Mouse (Mus musculus) bone marrow macrophage, adult 2 months (primary cell): ENCODE results near the gene Acad11. TPM values are rescaled to one million over a fixed set of nuclear protein-coding genes. Genes with fewer than 3 reads are reported as not detected.
A peak's percentile ranks its signal among the peaks of the same experiment; 100 is the strongest.

Experiments used
- H3K27ac ChIP-seq: 2 replicates; pipeline ENCODE4 v1.5.1; 2012; ENCODE audit warnings: low read depth, low read length; ENCODE audit not compliant: insufficient read depth
- H3K4me1 ChIP-seq: 2 replicates; pipeline ENCODE4 v1.6.1; 2012; ENCODE audit warnings: low read length; ENCODE audit not compliant: control insufficient read depth, insufficient read depth
- H3K4me3 ChIP-seq: 2 replicates; pipeline ENCODE4 v1.5.1; 2012; ENCODE audit warnings: mild to moderate bottlenecking, low read length, moderate library complexity; ENCODE audit not compliant: insufficient read depth
- CTCF ChIP-seq: IDR thresholded peaks from 2 replicates; pipeline ENCODE4 v1.5.1; 2012; ENCODE audit warnings: low read depth, mild to moderate bottlenecking, low read length, moderate library complexity
- POLR2A ChIP-seq: IDR thresholded peaks from 2 replicates; pipeline ENCODE4 v1.6.1; 2012; ENCODE audit warnings: mild to moderate bottlenecking, low read depth, low read length, borderline replicate concordance
- polyA plus RNA-seq: library from polyadenylated mRNA; stranded (reverse); fragments of >200 nt; gene quantifications from 2 replicates; pipeline ENCODE4 v1.2.4, GENCODE M21; 2012; ENCODE audit not compliant: missing spikeins, insufficient read depth, insufficient read length

Acad11 gene
- polyA plus RNA-seq, 1 experiment, result 15.5 TPM

DNA sequence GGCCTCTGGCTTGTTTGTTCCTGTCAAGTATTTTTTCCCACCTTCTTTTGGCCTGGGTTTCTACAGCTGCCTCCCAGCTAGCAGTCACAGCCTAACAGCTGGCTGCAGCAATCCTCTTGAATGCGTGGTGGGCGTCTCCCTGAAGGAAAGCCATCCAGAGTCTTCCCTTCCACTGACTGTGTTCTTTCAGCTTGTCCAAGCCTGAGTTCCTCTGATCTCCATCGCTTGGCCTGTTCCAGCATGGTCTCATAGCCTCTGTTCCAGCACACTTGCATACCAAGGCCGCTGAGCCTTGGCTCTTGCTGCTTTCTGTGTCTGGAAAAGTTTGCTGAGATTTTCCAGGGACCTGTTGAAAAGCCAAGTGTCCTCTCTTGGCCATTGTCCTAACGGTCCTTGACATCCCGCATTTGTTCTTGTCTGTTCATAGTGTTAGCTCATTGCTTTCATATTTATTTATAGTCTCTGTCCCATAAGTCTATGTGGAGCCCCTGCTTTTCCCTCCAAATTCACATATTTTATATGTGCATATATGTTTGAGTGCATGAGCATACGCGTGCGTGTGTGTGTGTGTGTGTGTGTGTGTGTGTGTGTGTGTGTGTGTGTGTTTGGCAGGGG lies 67.1 kb downstream of the Acad11 start:
- TF ChIP-seq POLR2A (no peak), CTCF (no peak)
- Histone ChIP-seq H3K27ac (no peak overlapping the region), H3K4me3 (no peak overlapping the region), H3K4me1 (no peaks in the 10 kb centered on the region)

DNA sequence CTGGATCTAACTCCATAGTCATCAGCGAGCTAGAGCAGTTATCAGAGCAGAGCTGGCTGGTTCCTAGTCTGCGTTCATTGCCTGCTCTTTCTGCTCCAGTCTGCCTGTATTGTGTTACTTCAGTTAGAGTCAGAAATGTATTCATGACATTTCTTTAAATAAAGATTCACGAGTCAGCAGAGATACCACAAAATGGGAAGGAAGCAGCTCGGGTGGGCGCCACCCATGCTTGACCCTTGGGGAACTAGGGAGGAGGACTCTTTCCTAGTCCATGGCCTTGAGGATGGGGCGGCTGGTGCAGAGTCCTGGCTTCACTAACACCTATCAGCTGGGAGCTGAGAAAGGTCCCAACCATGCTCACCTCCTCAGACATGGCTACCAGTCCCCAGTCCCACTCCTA lies 77.2 kb downstream of the Acad11 start:
- Histone ChIP-seq H3K4me3 (no peak overlapping the region), H3K27ac (peak overlapping the region; percentile 54), H3K4me1 (peaks cover 15% of the 10 kb centered on the region)
- TF ChIP-seq POLR2A (no peak), CTCF (no peak)

DNA sequence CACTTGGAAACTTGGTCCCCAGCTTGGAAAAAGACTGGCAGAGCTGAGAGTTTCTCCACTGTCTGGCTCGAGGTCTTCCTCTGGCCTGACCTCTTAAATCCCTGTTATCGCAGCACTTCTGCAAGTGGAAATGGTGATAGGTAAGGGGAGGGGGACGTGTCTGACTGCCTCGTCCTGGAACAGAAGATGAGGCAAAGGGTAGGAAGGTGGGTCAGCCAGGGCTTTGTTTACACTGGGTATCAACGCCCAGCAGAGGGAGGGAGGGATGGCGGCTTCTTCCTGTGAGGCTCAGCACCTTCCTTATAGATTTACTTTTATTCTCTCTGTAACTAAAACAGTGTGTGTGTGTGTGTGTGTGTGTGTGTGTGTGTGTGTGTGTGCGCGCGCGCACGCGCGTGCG lies 79.6 kb downstream of the Acad11 start:
- Histone ChIP-seq H3K27ac (no peak overlapping the region), H3K4me1 (peaks cover 15% of the 10 kb centered on the region), H3K4me3 (no peak overlapping the region)
- TF ChIP-seq POLR2A (no peak), CTCF (no peak)

GRCm38 (mm10) chr9:104144314-104144996 lies 81.3 kb downstream of the Acad11 start:
- peaks cover 14% of the 10 kb centered on the region for H3K4me1 ChIP-seq
- no peak overlapping the region for H3K4me3 ChIP-seq
- TF ChIP-seq CTCF, result peak; percentile 39; the same call in 1 of the 2 replicates
- no peak for TF ChIP-seq POLR2A
- H3K27ac ChIP-seq, result no peak overlapping the region

GRCm38 (mm10) chr9:104146683-104147082 lies 83.5 kb downstream of the Acad11 start:
- Histone ChIP-seq H3K27ac (no peak overlapping the region), H3K4me3 (no peak overlapping the region), H3K4me1 (no peaks in the 10 kb centered on the region)
- TF ChIP-seq POLR2A (no peak), CTCF (no peak)

DNA sequence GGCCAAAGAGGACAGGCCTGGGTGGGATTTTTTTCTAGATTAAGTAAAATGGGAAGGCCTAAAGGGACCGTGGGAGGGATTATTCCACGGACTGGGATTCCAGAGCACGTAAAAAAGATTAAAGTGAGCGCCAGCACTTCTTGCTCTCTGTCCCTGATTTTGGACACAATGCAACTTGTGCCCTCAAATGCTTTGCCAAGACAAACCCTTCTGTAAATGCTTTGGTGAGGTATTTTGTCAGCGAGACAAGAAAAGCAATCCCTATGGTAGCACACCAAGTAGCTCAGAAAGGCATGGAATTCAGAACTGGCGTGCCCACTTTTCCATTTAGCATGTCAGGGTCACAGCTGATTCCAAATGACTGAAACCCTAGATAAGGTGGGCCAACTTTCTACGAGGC lies 85.8 kb downstream of the Acad11 start:
- Histone ChIP-seq H3K27ac (no peak overlapping the region), H3K4me3 (no peak overlapping the region), H3K4me1 (no peaks in the 10 kb centered on the region)
- TF ChIP-seq POLR2A (no peak), CTCF (no peak)

GRCm38 (mm10) chr9:104152121-104152520 lies 88.9 kb downstream of the Acad11 start:
- TF ChIP-seq POLR2A (no peak), CTCF (no peak)
- no peaks in the 10 kb centered on the region for H3K4me1 ChIP-seq
- H3K27ac ChIP-seq, result no peak overlapping the region
- no peak overlapping the region for H3K4me3 ChIP-seq

- H3K27ac ChIP-seq, result no peak overlapping the region
- no peak overlapping the region for H3K4me3 ChIP-seq
- no peaks in the 10 kb centered on the region for H3K4me1 ChIP-seq
- TF ChIP-seq POLR2A (no peak), CTCF (no peak)
These were observed 92.0 kb downstream of the Acad11 start for GRCm38 (mm10) chr9:104155100-104155715.

DNA sequence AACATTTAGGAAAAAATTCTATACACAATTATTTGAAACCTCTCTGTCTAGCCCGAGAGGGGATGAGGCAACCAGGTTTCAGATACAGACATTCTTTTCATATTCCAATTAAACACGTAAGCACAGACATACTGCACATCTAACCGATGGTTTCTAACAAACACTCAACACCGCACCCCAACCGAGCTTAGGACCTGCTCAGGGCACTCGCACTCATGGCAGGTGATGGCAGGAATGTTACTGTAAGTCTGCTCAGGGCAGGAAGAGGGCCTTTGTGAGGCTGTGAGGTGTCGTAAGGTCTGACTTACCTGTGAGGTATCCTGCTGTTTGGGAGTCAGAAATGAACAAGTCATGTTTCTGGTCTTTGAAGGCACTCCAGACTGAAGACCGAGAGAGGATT lies 93.3 kb downstream of the Acad11 start:
- Histone ChIP-seq H3K27ac (no peak overlapping the region), H3K4me1 (no peaks in the 10 kb centered on the region), H3K4me3 (no peak overlapping the region)
- TF ChIP-seq POLR2A, result no peak
- TF ChIP-seq CTCF, result no peak

GRCm38 (mm10) chr9:104157291-104157690 lies 94.1 kb downstream of the Acad11 start:
- H3K4me1 ChIP-seq, result no peaks in the 10 kb centered on the region
- no peak overlapping the region for H3K27ac ChIP-seq
- no peak for TF ChIP-seq POLR2A
- no peak for TF ChIP-seq CTCF
- no peak overlapping the region for H3K4me3 ChIP-seq
